Mouse (Mus musculus): ENCODE measurements at regions not wholly inside any gene's neighbourhood (a gene's known extent, or its start where the extent isn't known, plus 50 kb on each side); places are given as distances from the start of the nearest gene placed in this dataset.
"Not testable (repeated sequence)": the region's sequence is repeated elsewhere in the genome, so short reads cannot be mapped to it uniquely, and the experiment has no call there.

DNA sequence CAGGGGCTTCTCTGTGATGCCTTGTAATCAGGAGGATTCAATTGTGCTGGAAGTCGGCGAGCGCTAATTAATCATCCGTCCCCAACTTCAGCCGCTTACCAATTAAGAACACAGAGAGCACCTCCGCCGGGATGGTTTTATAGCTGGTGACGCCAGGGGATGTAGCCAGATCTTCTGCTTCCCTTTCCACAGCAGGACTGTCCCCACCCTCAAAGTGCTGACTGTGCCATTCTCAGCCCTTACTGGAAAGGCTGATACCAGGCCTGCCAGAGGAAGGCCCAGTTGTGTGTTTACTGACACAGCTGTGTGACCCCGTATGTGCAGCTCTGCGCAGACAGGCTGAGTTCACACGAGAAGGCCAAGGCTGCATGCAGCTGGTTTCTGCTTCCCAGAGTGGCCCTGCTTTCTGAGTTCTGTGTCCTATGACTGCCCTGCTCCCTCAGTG is 59.9 kb upstream of the Bend4 start:
- DNase-seq (ENCODE audit: low read depth, low spot score) = no peak

GRCm38 (mm10) chr5:67490709-67491108 is 62.6 kb upstream of the Bend4 start:
- not testable (repeated sequence) for DNase-seq (ENCODE audit: low read depth, low spot score)

- DNase-seq (ENCODE audit: low read depth, low spot score) = no peak
Measured at GRCm38 (mm10) chr5:67492893-67493302, 64.8 kb upstream of the Bend4 start.

GRCm38 (mm10) chr5:67496710-67497109 is 68.6 kb upstream of the Bend4 start:
- DNase-seq (ENCODE audit: low read depth, low spot score) = no peak

DNA sequence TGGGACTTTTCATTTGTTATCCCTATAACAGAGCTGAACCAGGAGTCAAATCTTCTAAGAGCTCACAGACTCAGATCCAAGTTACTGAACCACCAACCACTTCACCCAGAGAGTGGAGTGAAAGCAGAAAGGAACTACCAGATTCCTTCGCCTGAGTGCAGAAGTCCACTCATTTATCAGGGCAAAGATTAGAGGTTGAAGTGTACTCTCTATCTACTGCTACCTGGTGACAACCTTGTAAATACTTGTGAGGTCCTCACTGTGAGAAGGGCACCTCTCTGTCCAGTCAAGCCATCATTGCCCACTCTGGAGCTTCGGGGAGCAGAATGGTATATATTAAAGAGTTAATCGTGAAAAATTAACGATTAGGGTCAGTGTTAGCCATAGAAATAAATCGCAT is 87.4 kb upstream of the Shisa3 start:
- no peak for DNase-seq (ENCODE audit: low read depth, low spot score)

- no peak for DNase-seq (ENCODE audit: low read depth, low spot score)
Measured at GRCm38 (mm10) chr5:67521423-67521912, 86.2 kb upstream of the Shisa3 start.

DNA sequence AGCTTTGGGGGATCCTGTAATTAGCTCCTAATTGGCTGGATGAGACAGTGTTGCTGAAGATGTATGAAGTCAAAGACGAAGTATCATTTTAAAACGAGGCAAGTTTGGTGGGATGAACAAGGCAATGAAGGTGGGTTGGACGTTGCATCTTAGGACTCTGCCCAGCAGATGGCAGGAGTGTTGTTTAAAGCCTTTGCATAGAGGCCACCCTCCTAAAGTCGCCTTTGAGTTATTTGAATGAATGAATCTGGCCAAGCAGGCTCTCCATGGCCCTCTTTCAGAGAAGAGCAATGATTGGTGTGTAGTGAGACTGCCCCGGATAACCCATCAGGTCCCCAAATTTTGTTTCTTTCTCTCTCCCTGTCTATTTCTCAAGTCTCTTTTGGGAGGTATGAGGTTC is 77.5 kb upstream of the Shisa3 start:
- DNase-seq (ENCODE audit: low read depth, low spot score) = no peak

DNA sequence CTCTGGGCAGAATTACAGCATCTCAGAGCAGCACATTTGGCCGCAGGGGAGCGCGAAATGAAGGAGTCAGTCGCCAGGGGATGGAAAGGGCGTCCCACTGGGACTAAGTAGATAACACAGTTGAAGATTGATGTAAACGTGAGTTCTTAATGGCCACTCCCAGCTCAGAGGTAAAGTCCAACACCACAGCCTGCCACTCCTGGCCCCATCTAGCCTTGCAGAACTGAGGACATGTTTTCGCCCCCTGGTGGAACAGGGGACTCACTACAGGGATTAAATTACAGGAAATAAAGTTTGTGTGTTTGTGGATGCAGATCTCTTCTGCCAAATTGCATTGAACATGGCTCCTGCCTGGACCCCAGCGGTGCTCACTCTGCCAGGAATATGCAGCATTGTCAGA is 76.7 kb upstream of the Shisa3 start:
- peak; percentile 15 for DNase-seq (ENCODE audit: low read depth, low spot score)

GRCm38 (mm10) chr5:67532351-67532750 is 75.3 kb upstream of the Shisa3 start:
- peak; percentile 67 for DNase-seq (ENCODE audit: low read depth, low spot score)

DNA sequence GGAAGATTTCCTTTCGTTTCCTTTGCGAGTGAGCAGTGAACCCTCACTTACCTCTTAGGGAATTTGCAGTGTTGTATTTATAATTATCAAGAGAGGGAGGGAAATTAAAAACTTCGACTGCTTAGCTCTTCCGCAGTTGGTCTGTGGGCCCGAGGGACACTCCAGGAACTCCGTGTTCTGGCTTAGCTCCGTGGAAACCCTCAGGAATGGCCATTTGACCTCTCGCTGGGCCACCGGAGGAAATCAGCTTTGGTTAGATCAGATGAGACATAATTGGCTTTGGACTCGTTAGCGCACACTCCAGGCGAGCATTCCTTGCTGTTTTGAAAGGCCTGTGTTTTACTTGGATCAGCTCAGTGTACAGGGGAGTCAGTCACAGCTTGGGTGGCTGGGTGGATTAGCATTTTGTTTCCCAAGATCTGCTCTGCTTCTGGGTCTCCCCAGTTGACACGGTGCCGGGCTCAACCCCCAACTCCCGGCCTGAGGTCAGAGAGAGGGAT is 74.9 kb upstream of the Shisa3 start:
- peak; percentile 49 for DNase-seq (ENCODE audit: low read depth, low spot score)

DNA sequence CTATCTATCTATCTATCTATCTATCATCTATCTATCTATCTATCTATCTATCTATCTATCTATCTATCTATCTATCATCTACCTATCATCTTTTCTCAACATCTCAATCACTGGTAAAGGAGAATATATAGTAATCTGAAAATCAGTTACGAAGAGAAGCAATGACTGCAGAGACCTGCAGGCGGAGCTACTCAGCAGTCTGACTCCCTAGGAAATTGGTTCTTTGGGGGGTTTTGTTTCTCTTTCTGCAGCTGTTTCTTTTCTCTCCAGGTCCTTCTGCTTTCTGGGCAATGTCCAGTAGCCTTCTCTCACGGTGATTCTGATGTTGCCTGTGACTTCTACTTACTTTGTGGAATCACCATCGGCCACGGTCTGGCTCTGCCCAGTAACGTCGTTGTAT is 73.6 kb upstream of the Shisa3 start:
- no peak for DNase-seq (ENCODE audit: low read depth, low spot score)

DNA sequence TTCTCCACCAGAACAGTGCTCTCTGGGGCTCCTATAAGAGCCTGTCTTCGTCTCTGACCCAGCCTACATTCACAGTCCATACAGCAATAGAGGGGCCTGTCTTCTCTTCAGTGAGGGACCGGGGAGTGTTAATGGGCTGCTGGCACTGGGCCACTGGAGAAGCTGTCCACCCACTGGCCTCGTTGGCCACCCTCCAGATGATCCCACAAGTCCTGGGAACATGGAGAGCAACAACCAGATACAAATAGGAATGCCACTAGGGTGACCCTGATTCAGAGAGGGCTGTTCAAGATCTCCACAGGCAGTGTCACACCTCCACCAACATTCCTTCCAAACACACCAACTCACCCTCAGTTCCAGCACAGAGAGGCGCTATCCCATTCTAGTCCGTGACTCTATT is 69.7 kb upstream of the Shisa3 start:
- no peak for DNase-seq (ENCODE audit: low read depth, low spot score)

GRCm38 (mm10) chr5:67539591-67540238 is 68.0 kb upstream of the Shisa3 start:
- no peak for DNase-seq (ENCODE audit: low read depth, low spot score)

DNA sequence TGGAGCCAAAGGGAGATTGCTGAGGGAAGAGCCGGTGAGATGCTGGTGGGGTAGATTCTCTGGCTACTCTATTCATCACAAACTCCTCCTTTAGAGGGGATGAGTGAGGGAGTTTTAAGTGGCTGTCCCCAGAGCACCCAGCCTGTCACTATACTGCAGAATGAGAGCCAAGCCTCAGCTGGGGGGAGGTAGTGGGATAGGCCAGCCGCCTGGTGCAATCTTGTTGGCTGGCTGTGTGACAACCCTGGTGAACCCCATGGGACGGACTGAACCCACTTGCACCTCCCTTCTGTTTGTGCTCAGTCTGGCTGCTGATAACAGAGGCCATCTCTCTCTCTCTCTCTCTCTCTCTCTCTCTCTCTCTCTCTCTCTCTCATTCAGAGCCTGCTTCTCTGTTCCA is 65.8 kb upstream of the Shisa3 start:
- no peak for DNase-seq (ENCODE audit: low read depth, low spot score)

DNA sequence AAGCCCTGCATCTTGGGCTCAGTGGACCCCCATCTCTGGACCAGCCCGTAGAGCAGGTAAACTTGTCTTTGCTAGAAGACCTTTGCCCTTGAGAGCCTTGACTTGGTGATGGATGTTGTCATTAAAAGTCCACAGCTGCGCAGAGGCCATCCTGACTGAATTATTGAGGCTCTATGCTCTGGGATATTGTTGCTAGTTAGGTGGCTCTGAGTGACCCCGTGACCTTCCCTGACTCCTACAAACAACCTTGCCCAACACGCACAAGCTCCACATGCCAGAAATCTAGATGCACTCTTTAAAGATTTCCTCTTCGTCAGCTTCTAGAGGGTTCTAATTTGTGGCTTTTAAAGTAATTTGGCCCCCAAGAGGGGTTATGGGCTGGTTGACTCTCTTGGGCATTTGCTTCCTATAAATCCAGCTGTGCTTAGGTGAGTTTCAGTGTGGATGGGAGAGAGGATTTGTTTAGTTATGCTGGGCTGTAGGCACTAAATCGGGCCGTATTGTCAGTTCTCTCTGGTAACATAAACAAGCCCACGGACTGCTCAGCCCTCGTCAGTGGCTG is 63.6 kb upstream of the Shisa3 start:
- DNase-seq (ENCODE audit: low read depth, low spot score) = no peak

DNA sequence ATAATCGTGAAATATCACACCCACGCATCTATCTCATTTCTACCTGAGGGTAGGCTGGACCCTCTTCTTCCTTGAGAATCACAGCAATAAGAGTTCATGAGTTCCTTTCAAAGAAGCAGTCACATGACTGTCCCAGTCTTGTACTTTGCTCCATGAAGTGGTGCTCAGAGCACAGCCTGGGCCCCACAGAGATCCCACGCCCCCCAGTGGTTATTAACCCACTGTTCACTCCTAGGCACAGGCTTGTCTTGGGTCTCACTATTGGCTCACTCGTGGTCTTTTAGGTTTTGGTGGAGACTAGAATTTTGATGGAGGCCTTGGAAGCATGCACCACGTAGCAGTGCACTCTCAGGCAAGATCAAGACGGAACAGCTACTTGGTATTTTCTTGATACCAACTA is 57.4 kb upstream of the Shisa3 start:
- DNase-seq (ENCODE audit: low read depth, low spot score) = no peak

DNA sequence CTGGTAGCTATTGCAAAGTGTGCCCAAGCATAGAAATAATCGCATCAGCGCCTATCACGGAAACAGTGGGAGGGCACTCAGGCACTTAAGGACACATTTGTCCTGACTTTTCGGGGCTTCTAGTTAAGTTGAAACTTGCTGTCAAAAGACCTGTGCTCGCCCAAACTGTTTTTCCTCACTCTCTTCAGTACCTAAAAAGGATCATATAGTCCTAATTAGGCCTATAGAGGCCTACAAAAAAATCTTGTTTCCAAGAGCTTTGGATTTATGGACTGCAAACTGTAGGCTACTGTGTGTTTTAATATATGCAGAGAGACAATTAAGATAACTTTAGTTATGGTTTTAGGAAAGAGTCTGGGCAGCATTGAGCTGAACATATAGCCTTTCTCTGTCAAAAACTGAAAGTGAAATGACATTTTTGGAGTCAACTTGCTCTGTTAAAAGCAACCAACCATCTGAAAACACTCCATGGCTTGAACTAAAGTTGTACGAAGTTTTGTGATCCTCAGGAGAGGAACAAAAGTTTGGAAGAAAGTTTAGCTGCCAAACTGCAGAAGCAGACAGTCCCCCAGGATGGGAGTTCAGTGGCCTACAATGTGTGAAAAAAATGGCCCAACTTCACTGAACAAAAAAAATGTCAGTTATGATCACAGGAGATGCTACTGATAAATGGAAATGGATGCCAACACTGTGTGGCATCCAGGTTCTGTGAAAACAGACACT is 55.9 kb upstream of the Shisa3 start:
- DNase-seq (ENCODE audit: low read depth, low spot score) = no peak

GRCm38 (mm10) chr5:67552865-67553264 is 54.8 kb upstream of the Shisa3 start:
- no peak for DNase-seq (ENCODE audit: low read depth, low spot score)

Measured in retina, adult 2 months (tissue).